Mouse (Mus musculus): ENCODE results near the gene Pfkp. TPM values are rescaled to one million over a fixed set of nuclear protein-coding genes. Genes with fewer than 3 reads are reported as not detected.

Gene Pfkp
- total RNA-seq, 2 experiments from 2014 or later: 96.3 to 107 TPM

DNA sequence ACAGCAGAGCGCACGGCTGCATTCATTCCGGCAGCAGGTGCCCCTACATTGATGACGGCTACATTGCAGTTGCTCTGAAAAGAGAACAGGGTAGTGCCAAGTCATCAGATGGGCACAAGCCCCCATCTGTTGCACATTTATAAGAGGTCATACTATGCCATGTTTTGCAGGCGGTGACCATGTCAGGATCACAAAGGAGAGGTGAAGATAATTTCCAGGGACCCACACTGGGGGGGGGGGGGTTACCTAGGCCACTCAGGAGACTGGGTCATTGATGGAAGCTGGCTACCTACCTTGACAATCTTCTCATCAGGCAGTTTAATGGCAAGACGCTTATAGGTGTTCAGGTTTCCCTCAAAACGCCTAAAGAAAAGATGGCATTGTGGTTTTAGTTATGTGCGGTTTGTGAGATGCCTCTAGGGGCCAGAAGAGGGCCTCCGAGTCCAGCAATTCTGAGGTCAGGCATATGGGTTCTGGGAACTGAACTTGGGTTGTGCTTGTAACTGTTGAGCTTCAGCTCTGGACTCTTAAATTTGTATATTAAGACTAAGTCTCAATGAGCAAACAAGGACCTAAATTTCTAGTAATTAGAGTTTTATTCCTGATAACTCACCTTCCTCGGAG is 45.7 kb downstream of the Pfkp start:
- DNase-seq: no peak

DNA sequence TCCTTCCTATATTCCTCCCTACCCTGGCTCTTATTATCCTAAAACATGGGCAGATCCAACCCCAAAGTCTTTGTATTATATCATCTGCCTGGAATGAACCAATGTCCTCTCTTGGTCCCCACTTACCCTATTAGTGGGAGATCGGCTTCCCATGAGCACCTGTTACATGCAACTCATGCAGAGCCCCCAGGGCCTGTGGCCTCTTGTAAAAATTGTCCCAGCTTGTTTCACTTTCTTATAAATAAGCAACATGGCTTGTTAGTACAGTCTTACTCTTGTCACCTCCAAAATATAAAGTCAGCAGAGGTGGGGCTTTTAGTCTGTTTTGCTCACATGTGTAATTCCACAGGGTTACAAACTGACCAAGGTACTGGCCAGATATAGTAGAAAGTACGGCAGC is 46.9 kb downstream of the Pfkp start:
- no peak for DNase-seq

DNA sequence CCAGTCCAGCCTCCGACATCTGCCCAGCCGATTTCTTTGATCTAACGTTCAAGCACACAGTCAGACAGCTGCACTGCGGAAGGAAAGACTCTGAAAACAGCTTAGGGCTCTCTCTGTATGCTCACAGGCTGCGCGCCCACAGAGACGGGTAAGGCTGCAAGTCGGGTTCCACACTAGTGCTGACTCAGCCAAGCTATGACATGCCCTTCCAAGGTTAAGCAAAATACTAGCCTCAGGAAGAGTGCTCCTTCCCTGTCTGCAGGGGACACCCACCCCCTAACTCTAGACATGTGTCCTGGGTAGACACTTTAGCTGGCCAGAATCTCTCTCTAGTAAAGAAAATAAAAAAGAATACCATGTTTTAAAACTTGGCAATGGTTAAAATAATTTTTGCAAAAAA is 48.0 kb downstream of the Pfkp start:
- no peak for DNase-seq

DNA sequence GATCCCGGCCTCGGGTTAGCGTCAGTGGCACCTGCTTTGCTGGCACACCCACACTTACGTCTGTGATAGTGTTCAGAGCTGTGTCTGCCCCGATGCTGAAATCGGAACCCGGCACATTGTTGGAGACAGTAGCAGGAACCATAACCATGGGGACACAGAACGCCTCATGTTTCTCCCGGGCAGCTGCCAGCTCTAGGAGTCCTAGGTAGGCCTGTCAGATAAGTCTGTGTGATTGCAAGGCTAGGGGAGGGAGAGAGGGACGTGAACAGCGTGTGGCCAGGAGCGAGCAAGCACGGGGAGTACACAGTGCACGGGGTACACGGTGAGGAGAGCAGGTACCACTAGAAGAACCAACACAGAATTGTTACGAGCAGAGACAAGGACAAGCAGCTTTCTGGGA is 50.8 kb downstream of the Pfkp start:
- DNase-seq: peak; percentile 41

DNA sequence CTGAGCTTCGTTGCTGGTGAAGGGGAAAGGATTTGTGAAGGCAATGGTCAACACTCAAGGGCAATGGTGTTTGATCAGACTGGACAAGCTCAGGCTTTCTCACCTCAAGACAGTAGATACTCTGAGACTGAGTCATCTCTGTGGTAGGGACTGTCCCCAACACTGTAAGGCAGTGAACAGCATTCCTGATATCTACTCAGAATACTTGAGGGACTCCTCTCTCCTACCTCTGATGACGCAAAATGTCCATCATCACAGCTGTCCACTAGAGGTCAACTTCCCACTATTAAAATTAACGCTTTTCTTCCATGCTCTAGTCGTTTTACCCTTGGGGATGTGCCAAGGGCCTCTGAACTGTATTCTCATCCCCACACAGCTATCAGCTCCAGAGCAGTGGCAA is 53.2 kb downstream of the Pfkp start:
- no peak for DNase-seq

DNA sequence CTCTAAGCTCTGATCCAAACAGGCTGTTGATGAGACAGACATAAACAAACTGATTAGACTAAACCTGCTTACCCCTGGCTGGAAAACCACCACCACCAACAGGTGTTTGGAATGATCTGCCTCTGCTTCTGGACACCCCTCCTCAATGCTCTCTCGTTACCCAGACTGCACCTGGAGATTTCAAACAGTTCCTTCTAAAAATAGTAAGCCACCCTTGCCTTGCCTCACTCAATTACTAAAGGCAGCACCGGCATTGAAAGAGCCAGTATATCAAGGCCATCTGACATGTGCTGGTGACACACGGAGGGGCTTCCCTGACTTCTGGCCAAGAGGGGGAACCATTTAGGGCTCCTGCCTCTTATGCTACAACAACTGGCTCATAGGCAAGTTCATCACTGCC is 57.7 kb downstream of the Pfkp start:
- no peak for DNase-seq

DNA sequence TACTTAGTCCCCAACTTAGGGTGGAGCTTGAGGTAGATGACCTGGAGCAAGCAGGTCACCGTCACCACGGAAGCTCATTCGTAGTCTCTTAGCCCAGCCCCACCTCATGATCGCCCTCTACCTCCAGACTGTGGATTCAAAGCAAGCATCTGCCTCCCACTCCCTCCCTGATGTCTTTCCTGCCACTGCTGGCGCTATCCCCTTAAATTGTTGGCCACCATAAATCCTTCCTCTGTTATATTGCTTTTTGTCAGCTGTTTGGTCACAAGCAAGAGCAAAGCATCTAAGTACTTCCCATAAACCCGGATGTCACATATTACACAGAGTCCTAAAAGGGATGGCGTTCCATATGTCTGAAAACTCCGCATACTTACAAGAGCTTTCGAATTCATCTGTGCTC is 62.6 kb downstream of the Pfkp start:
- no peak for DNase-seq

DNA sequence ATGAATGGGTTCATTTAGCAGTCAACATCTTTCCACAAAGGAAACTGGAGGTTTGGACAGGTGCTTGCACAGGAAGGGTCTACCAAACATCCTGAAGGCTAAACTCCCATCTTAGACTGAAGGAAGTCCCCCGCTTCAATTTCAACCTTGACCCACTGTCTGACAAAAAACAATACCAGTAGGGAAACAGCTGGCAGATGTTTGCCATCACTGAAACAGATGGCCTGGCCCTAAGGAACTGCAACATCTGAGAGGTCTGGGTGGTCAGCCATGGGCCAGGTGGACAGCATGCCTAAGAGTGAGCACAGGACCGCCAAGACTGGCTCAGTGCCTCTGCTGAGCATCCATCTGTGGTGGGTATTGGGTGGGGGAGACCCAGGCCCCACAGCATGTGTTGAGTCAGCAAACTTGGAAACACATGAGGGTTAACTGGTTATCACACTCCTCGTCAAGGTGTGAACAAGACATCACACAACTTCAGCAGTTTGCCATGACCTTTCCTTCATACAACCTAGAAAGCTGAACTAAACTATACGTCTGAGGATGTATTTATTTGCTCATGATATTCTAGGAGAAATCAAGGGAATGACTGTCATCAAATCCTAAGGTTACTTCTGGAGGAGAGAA is 65.0 kb downstream of the Pfkp start:
- DNase-seq: no peak

DNA sequence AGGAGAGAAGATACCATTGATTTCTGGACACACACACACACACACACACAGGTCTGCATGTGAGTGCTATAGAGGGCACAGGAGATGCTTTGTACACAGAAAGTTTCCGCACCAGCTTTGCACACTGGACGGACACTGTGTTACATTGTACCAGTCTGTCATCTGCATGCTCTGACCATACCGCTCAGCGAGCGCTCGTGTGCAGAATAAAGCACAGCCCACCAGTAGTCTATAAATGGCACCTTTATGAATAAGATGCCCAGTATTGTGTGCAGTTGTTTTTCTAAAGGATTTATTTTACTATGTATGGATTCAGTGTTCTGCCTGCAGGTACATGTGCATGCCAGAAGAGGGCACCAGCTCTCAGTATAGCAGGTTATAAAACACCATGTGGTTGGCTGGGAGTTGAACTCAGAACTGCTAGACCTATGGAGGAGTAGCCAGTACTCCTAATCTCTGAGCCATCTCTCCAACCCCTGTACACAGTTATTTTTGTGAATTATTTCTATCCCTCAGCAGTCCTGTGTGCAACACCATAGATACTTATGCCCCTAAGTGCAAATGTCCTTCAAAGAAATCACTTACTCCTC is 72.6 kb downstream of the Pfkp start:
- DNase-seq: no peak

DNA sequence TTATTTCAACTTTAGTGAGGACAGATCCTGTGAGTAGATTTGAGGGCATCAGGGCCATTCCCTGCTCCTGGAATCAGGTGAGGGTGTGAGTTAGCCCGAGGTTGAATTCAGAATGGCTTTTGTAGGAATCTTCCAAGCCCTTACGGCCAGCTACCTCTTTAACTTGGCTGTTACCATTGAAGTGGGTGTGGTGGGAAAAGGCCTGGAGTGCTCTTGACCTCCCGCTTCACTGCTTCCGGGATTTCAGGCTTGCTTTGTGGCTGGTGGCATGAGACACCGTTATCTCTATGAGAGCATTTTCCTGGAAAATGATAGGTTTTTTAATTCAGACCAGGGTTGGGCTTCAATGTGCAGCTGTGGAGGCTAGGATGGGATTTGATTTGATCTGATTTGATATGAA is 83.0 kb downstream of the Pfkp start:
- DNase-seq: no peak

DNA sequence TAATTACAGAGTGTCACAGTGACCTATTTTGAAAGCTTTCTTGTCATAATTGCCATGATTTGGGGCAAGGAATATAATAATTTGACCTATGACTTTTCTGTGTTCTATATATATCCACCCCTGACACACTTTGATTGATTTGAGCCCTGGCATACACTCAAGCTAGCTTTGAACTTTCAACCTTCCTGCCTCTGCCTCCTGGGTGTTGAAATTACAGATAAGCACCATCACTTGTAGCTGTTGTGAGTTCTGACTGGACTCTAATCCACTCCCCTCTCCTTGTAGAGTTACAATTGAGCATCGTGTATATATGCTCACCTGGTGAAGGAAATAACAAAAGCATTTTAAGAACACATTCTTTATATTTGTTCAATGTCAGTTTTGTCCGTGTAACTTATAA is 86.2 kb downstream of the Pfkp start:
- DNase-seq: no peak

DNA sequence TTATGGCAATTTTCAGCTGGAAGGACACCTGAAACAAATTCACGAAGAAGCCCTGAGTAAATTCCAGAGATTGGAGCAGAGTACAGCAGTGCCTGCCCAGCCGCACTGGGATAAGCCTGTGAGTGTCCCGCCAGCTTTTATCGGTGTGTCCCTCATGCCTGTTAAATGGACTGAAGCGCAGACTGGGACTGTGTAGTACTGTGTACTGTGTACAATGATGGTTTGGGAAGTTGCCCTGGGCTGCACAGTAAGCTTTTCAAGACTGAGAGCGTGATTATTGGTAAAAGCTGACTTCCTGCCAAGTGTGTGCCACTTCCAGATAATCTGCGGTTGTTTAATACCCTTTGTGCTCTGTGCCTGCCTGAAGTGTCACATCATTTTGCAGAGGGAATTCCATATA is 90.8 kb downstream of the Pfkp start:
- no peak for DNase-seq

DNA sequence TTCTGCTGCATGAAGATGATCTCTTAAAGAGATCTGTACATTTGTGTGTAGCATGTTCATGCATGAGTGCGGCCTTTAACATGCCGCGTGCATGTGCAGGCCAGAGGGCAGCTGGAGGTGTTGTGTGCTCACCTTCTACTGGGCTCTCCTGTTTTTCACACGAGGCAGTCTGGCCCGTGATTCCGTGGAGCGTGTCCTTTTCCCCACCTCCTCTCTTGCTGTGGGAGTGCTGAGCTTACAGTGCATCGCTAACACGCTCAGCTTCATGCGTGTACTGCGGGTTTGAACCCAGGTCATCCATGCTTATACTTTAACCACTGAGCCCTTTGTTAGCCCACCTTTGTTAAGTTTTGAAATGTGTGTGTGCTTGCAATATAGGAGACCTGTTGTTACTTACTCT is 92.9 kb downstream of the Pfkp start:
- DNase-seq: no peak

DNA sequence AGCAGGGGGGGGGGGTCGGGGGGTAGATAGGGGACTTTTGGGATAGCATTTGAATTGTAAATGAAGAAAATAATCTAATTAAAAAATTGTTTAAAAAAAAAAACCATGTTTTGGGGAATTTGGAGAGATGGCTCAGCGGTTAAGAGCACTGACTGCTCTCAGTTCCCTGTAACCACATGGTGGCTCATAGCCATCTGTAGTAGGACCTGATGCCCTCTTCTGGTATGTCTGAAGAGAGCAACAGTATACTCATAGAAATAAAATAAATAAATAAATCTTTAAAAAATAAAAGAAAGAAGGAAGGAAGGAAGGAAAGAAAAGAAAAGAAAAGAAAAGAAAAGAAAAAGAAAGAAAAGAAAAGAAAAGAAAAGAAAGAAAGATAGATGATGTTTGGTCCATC is 94.9 kb downstream of the Pfkp start:
- no peak for DNase-seq

DNA sequence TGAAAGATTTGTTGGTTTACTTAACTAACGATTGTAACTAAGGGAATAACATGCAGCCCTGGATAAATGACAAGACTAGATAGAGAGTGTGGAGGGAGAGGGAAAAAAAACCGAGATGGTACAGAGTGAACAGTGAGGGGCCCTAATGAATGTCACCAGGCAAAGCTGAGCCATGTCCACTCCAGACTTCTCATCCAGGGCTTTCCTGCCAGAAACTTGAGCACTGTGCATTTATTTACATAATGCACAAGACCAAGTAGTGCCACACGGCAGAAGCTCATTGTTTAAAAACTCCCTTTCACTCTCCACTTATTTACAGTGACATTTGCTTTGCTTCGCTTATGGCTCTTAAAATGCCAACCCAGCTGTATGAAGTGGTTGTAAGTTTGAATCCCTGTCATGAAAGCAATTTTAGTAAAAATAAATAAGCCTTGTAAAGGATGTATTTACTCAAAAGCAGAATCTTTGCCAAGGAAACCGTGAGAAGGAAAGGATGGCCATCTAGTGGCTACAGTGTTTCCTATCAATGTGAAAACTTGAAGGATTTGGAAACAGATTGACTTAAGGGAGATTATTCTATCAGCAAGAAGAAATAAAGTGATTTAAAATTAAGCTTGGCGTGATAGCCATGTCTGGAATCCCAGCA is 113.2 kb downstream of the Pfkp start:
- DNase-seq: no peak

DNA sequence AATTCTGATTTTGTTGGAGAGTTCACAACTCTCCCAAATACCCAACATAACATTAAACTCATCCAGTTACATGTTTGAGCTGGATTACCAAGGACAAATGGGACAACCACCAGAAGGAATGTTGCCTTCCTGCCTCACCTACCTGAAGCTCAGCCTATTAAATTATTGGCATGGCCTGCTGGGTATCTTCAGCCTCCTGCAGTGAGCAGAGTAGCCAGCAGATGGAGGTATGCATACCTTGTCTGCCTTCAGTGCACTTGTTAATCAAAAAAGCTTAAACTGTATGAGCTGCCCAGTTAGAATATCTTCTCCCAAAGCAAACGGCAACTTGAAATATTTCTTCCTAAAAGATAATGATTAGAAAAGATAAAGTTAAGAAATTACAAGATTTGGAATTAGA is 115.9 kb downstream of the Pfkp start:
- DNase-seq: peak; percentile 41

Other genes with a start within 250 kb of the Pfkp start
- gene Pitrm1, start 100.6 kb downstream of the Pfkp start, total RNA-seq (2021): 10 to 100 TPM; 65.3 to 73.8 TPM

Measured in heart, postnatal 4 days (tissue).